Mouse (Mus musculus): ENCODE data around the gene Gkap1.

DNA sequence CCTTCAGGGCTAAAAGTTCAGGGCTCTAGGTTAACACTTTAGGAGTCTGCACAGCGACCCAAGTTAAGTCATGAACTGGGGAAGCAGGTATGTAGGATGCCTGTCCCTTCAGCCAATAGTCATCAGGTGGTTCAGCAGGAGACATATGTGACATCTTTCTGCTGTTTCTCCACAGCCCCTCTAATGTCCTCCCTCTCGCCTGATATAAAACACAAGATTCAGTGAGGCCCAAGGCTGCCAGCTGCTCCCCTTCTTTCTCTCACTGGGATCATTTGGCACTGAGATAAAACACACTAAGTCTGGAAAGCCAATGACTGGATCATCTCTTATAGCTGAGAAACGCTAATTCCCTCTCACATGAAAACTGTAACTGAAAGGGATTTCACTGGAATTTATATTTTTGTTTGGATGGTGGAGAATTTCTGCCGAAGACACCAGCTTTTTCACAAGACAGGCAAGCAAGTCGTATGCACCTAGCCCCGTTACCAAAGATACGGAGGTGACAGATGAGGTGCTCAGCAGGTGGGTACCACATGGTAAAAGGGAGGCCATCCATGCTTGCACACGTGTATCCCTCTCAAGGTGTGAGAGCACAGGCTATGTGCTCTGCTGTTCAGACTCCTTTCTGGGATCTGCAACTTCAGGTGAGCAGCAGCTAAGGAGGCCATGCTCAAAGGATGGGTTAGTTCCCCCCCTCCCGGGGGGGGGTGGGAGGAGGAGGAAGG, 27.1 kb upstream of the Gkap1 start:
- TF ChIP-seq CHD2 (IDR thresholded peaks at IDR 0.05; ENCODE audit: low read length) (no peak), MAFK (IDR thresholded peaks at IDR 0.05; ENCODE audit: borderline replicate concordance, low read depth, low read length) (no peak), MYB (IDR thresholded peaks at IDR 0.05; ENCODE audit: low read depth, low read length) (no peak), MYC (IDR thresholded peaks at IDR 0.05; ENCODE audit: low read depth, low read length) (no peak), CTCF (IDR thresholded peaks at IDR 0.05 in 2 of 3, conservative IDR thresholded peaks at IDR 0.05 in 1 of 3; ENCODE audit: control insufficient read depth in 1 of 3, insufficient read depth in 1 of 3, low read depth in 2 of 3, low read length in 3 of 3, poor library complexity in 1 of 3, severe bottlenecking in 1 of 3) (no peak), POLR2A (IDR thresholded peaks at IDR 0.05; ENCODE audit: control insufficient read depth in 1 of 2, insufficient read depth in 1 of 2, low read depth in 1 of 2, low read length in 2 of 2, poor library complexity in 1 of 2) (no peak), BHLHE40 (IDR thresholded peaks at IDR 0.05; ENCODE audit: borderline replicate concordance, low read depth, low read length) (no peak), TAL1 (IDR thresholded peaks at IDR 0.05; ENCODE audit: low read length) (no peak), MAX (IDR thresholded peaks at IDR 0.05; ENCODE audit: low read length) (no peak), POLR2AphosphoS5 (IDR thresholded peaks at IDR 0.05; ENCODE audit: borderline replicate concordance, low read depth, low read length) (no peak)
